Mouse (Mus musculus) liver, adult 2 months (tissue): ENCODE results near the gene Zfp618.

Experiments used
- CTCF ChIP-seq: fragments of 200-500 bp; IDR thresholded peaks from 2 replicates; pipeline ENCODE4 v1.5.1; 2011; ENCODE audit warnings: low read depth, low read length, control low read depth
- POLR2A ChIP-seq: fragments of 200-500 bp; IDR thresholded peaks from 2 replicates; pipeline ENCODE4 v1.6.1; 2011; ENCODE audit warnings: low read length, control low read depth; ENCODE audit not compliant: insufficient read depth; ENCODE audit errors: extremely low read depth

DNA sequence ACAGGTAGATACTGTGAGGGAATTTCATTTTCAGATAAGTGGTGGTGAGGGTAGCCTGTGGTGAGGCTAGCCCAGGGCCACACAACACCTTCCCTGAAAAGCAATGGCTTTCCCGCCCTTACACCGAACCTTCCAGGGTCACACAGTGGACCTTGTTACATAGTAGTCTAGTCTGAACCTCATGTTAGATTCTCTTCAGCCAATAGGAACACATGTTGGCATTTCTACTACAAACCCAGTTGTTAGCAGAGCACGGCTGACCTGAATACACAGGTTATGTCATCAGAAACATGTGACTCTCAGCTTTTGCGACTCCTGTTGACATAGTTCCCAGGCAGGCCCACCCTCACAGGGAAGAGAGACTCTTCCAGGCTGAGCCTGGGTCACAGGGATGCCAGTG lies 33.9 kb downstream of the Zfp618 start:
- TF ChIP-seq CTCF (no peak), POLR2A (no peak)
